9 mouse cellular contexts compared by ENCODE assay signal in the genomic region with DNA sequence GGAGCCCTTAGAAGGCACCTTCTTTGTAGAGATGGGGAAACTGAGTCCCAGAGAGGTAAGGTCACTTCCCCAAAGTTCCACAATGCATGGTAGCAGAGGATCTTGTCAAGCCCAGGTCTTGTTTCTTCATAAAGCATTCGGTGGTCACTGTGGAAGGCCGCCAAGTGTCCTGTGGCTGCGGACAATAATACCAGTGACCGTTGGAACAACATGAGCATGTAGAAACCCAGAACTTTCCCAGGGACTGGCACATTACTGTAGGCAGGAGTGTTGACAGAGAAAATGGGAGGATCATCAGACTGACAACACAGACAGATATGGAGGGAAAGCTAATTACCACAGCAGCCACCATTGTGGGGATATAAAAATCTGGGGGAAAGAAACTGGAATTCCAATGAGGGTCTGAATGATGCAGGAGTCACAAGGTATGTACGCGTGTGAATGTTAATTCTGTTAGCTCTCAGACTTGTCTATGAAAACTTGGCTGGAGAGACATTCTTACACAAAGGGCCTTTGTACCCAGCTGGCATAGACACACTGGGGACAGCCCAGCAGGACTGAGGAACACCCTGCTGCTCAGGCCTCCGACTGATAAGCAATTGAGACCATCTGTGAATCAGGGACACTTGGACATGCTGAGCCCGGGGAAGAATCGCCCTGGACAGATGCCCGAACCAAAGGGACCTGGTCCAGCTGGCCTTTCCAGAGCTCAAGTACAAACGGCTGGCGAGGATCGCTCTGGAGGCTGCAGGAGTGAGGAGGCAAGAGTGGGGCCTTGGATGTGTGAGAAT. TPM values are rescaled to one million over a fixed set of nuclear protein-coding genes. Genes with fewer than 3 reads are reported as not detected.
A peak's percentile ranks its signal among the peaks of the same experiment; 100 is the strongest.
DNase-seq lines count a peak whose midpoint lies in the region; ATAC-seq lines count a peak whose summit lies in the region.
"Had no signal": no experiment of that assay in that cellular context is flagged by ENCODE, and none has a peak within 500 bp of the region (broad histone marks: within the 10 kb centered on the region; RNA-seq: fewer than 3 reads in every experiment).

No protein-coding gene starts in this region.

- no peaks in the 10 kb centered on the region for H3K36me3 ChIP-seq in neural tube, embryonic 14.5 days (ENCODE audit: control insufficient read depth, insufficient read depth, low read length)

- peak; percentile 94 for ATAC-seq in neural tube, embryonic 14.5 days (ENCODE audit: low read depth)
- ATAC-seq in megakaryocyte progenitor cell, adult 5-6 weeks (replicated peaks; ENCODE audit: poor library complexity), result no peak

- H3K4me1 ChIP-seq in neural tube, embryonic 14.5 days (ENCODE audit: control insufficient read depth, insufficient read depth, low read length), result 0 out of 2 replicates have a peak, but pooled peaks cover 2% of the 10 kb centered on the region

- WGBS in neural tube, embryonic 14.5 days, result 30% methylated on average over 13 of the region's 13 CpGs

- no peaks in the 10 kb centered on the region for H3K9me3 ChIP-seq in neural tube, embryonic 14.5 days (ENCODE audit: control insufficient read depth, low read length)

- H3K27ac ChIP-seq in neural tube, embryonic 14.5 days (ENCODE audit: low read depth, low read length), result peak overlapping the region; percentile 65; the same call in 1 of the 2 replicates

- no peak overlapping the region for H3K4me3 ChIP-seq in neural tube, embryonic 14.5 days (ENCODE audit: low read depth, low read length)

- H3K9ac ChIP-seq in neural tube, embryonic 14.5 days (replicated peaks; ENCODE audit: low read depth, low read length), result no peak overlapping the region

- no peak overlapping the region for H3K4me2 ChIP-seq in neural tube, embryonic 14.5 days (ENCODE audit: low read depth, low read length)

- DNase-seq in NIH3T3 (ENCODE audit: low read depth), result peak; percentile 73
- peak; percentile 87 for DNase-seq in cerebellum, adult 11 months
- DNase-seq in frontal cortex, adult 2 months (ENCODE audit: extremely low spot score in 1 of 2, low spot score in 1 of 2), result peak; percentile 78 to 80
- DNase-seq in heart, postnatal 36 days, result peak; percentile 86
- DNase-seq in left cerebral cortex, postnatal 14 days (ENCODE audit: low spot score in 2 of 2), result peak; percentile 83 to 87
- no peak for DNase-seq in T-cell, adult 2 months (ENCODE audit: low spot score)

- no peaks in the 10 kb centered on the region for H3K27me3 ChIP-seq in neural tube, embryonic 14.5 days (ENCODE audit: control insufficient read depth, insufficient read depth, low read length)

- intact Hi-C loops in heart, postnatal 36 days (cut with DNase I), result no loop called here
- intact Hi-C loops in left cerebral cortex, postnatal 14 days (cut with DNase I), result no loop called here

RNA-seq across cellular contexts. Expression of gene Calr4, which starts 9.3 kb away (rescaled TPM):
- 0.76 and 1.1 TPM in 2 replicates for polyA plus RNA-seq in frontal cortex, adult 2 months (2012; rRNA removed)
- not detected for total RNA-seq in heart, postnatal 36 days (2021)
- under 1 TPM; 0.22 to 0.51 TPM for total RNA-seq in left cerebral cortex, postnatal 14 days (2021)
- 1.6 and 2.2 TPM in 2 replicates for polyA plus RNA-seq in neural tube, embryonic 14.5 days (2014; fragmentation: Nextera tagmentation; extraction: Ambion mirVana)
- 0.20 TPM in 1 of 2 replicates, not detected in the other for total RNA-seq in megakaryocyte progenitor cell, adult 5-6 weeks (2015)
- not detected in 2 replicates for total RNA-seq in megakaryocyte progenitor cell, adult 5-6 weeks (2017)
- polyA plus RNA-seq: liver, embryonic 16.5 days had no signal

RNA-seq across cellular contexts. Expression of gene Osbpl9, which starts 22.9 kb away (rescaled TPM):
- 60.5 and 70.6 TPM in 2 replicates for polyA plus RNA-seq in frontal cortex, adult 2 months (2012; rRNA removed)
- 100 to 1,000 TPM in 1 of 2 experiments, 10 to 100 TPM in 1; 97.8 to 104 TPM for total RNA-seq in heart, postnatal 36 days (2021)
- 10 to 100 TPM; 49.5 to 52.2 TPM for total RNA-seq in left cerebral cortex, postnatal 14 days (2021)
- polyA plus RNA-seq in neural tube, embryonic 14.5 days (2014; fragmentation: Nextera tagmentation; extraction: Ambion mirVana), result 89.2 and 98.8 TPM in 2 replicates
- 77.4 and 99.6 TPM in 2 replicates for total RNA-seq in megakaryocyte progenitor cell, adult 5-6 weeks (2015)
- total RNA-seq in megakaryocyte progenitor cell, adult 5-6 weeks (2017), result 61.7 and 64.3 TPM in 2 replicates

RNA-seq across cellular contexts. Expression of gene Eps15, which starts 55.1 kb away (rescaled TPM):
- polyA plus RNA-seq in frontal cortex, adult 2 months (2012; rRNA removed), result 119 and 124 TPM in 2 replicates
- total RNA-seq in heart, postnatal 36 days (2021), result 10 to 100 TPM; 45.7 to 51.3 TPM
- total RNA-seq in left cerebral cortex, postnatal 14 days (2021), result 100 to 1,000 TPM; 193 to 197 TPM
- 82.4 and 101 TPM in 2 replicates for polyA plus RNA-seq in neural tube, embryonic 14.5 days (2014; fragmentation: Nextera tagmentation; extraction: Ambion mirVana)
- total RNA-seq in megakaryocyte progenitor cell, adult 5-6 weeks (2015), result 57.6 and 60.4 TPM in 2 replicates
- 36.5 and 43.3 TPM in 2 replicates for total RNA-seq in megakaryocyte progenitor cell, adult 5-6 weeks (2017)
